Mouse (Mus musculus) neutrophil, adult 5-6 weeks (primary cell): Measurements from ENCODE around the gene Otulin. TPM values are rescaled to one million over a fixed set of nuclear protein-coding genes. Genes with fewer than 3 reads are reported as not detected.

Experiments used
- ATAC-seq: fragments of 151-379, 151-347 bp; 2 replicates; pipeline ENCODE4 v1.8.0; 2017; ENCODE audit warnings: mild to moderate bottlenecking, moderate TSS enrichment; ENCODE audit not compliant: insufficient number of reproducible peaks, poor library complexity, low FRiP score, severe bottlenecking; ENCODE audit errors: extremely low read depth
- total RNA-seq: library from RNA; stranded (forward); fragments of 200-1000 nt; gene quantifications from 2 replicates; pipeline ENCODE4 v1.2.3, GENCODE M21; 2017

Gene Otulin
- total RNA-seq, 1 experiment from 2014 or later = 78.6 TPM

DNA sequence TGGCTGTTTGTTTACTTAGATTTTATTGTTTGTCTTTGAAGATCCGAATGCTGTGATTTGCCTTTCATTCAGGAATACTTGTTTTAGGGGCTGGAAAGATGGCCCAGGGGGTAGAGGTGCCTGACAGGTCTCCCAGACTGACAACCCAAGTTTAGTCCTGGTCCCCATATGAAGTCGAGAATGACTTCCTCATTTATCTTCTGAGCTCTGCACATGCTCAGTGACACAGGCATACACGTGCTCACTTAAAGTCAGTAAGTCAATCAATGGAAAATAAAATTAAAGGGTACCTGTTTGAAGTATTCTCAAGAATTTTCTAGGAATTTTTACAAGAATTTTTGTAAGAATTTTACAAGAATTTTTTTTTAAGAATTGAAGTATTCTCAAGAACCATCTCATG is 97.5 kb downstream of the Otulin start:
- ATAC-seq = no peak

DNA sequence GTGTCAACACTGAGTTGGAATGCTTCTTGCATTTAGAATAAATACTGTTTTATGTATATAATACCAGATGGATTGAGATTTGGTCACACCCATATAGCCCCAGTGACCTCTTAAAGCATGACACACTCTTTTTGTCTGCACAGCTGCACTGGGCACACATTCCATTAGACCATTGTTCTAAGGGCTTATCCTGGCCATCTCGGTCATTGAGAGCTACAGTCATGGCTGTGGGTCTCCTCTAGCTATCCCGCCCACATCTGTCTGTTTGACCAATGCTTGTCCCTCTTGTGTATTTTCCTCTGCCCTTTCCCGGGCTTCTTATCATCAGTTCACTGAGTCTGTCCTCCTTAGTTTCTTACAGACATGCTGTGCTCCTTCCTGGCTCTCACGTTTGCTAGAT is 100.5 kb downstream of the Otulin start:
- ATAC-seq = no peak

DNA sequence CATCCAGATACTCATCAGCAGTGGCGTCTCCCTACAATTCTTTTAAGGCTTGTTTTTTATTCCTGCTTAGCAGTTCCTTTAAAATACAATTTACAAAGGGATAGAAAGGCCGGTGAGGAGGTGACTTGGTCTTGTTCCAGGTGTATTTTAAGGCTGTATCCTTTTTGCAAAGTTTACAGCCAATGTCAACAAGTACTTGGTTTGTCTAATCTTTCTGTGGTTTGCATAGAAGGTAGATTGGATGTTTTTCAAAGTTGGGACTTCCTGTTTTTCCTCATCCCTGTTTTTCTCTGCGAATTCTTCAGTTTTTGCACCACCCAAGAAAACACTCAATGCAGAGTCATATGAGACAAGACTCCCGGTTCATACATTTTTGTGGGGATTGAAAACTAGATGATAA is 101.6 kb downstream of the Otulin start:
- ATAC-seq = no peak

DNA sequence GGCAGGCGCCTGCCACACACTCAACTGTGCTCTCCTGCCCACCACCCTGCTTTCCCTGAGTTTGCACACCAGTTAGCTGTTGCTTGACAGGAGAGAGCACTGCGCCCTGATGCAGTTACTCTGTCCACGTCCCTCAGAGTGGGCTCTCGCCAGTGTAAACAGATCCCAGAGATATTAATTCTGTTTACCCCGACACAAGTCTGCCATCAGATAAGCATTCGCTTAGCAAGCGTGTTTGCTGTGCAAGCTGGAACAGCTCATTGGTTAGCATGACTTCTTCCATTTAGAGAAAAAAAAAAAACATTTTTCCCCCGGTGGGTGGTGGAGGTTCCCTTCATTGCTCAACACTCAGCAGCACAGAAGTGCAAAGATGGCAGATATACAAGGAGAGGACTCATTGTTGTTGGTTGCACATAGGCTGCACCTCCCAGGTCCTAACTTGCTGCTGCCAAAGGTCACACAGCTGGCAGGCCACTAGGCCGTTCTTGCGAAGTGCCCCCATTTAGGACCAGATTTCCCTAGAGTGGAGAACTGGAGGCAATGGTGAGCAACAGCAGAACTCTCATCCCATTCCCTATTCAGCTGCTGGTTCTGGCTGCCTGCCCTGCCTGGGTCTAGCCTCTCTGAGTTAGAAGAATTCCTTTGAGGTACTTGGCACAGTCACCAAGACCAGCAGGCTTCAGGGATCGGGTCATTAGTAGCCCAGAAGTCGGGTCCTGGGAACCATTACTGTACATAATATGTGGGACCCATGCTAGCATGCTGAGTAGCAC is 105.1 kb downstream of the Otulin start:
- no peak for ATAC-seq

DNA sequence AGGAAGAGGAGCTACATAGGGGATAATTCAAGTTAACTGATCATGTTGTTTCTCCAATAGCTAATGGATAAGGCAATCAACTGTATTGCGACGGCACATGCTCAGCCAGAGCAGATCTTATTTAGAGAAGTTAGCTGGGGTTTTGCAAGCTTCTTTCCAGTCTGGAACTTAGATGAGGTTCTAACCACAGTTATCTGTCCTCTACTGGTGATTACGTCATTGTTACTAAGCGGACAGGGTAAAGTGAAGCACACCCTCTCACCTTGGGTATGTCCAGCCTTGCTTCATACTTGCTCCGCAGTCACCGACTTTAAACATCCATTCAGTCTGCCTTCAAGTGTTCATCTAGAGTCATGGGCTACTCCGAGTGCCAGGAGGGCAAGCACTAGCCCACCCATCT is 110.6 kb downstream of the Otulin start:
- ATAC-seq = no peak

DNA sequence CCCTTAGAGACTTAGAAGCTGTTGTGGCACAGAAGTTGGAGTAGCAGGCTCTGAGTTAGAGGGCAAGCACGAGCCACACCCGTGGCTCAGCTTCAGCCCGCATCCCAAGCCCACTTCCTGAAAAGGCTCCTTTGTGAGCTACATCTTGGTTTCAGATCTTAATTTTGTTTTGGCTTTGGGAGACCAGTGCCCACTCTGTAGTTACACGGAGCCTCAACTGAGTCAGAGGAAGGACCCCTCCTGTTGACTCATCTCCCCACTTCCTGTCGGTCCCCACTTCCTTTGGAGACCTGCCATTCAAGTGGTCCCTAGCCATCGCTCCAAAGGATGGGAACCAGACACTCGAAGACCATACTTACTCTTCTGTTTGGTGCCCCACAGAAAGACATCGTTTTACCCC is 112.5 kb downstream of the Otulin start:
- no peak for ATAC-seq

GRCm38 (mm10) chr15:27516927-27517326 is 113.6 kb downstream of the Otulin start:
- ATAC-seq = no peak

GRCm38 (mm10) chr15:27508982-27509381 is 121.5 kb downstream of the Otulin start:
- no peak for ATAC-seq

DNA sequence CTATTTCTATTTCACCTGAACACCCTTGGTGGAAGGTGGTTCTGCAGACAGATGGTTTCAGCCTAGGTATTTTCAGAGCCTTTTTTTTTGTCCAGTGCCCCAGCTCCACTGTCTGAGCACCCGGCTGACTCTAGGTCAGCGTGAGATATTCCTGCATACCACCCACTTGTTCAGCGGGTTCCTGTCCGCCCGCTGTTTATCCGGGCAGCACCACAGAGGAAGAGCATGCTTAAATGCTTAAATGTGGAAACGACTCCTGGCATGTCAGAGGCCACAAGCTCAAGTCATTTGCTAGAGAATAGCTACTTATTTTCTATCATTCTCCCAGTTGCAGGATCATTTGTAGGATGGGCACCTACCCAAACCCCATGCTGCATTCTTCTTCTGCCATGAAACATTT is 122.3 kb downstream of the Otulin start:
- ATAC-seq = no peak

DNA sequence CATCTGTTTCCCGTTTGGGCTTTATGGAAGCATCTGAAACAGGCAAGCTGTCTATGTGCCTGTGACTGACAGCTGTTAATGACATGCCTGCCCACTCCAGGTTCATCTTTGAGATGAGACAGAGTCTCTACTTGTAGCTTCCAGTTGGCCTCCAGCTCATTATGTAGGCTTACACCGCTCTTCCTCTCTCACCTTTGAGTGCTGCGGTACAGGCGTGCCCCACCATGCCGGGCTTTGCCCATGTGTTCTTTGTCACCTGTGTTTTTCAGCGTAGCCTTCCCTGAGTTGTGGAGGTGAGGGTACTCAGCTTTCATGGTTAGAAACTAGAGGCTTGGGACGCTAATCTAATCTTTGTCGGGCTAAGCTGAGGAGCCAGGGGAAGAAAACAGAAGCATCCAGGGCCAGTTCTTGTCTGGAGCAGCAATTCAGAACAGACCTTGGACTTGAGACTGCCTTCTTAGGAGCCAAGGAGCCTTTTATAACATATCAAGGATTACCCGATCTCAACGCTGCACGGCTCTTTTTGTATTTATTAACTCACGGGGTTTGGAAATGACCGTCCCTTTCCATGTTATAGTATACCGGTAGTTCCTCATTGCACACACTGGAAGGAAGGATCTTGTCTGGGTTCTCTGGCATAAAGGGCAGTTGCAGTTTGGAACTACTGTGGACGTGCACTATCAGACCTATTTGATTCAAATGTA is 123.4 kb downstream of the Otulin start:
- no peak for ATAC-seq

DNA sequence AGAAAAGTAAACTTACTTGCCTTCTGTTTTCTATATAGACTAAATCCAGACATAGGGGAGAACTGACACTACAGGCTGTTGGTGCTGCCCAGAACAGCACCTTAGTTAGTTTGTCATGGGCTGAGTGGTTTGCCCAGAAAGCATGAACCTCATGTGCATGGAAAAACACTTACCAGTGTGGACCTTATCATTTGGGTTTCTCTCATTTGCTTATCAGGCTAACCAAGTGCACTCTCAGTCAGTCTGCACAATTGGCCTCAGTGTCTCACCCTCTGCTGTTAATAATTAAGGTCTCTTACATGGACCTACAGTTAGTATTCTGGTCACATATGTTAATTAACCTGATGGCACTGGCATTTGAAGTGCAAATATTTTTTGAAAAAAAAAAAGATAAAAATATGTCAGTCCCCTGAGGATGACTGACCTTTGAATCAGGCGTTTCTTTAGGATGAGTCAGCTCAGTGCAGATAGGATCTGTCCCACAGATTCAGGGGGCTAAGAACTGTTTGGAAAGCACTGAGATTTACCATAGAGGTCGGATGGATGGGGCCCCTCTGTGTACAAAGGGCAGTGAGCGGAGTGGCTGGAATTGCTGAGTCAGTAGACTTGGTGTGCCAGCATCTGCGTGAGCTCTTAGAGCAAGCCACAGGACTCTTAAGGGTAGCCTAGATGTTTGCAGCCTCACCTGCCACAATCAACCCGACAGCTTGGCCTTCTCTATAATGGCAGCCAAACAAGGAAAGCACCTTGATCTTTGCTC is 124.2 kb downstream of the Otulin start:
- no peak for ATAC-seq

DNA sequence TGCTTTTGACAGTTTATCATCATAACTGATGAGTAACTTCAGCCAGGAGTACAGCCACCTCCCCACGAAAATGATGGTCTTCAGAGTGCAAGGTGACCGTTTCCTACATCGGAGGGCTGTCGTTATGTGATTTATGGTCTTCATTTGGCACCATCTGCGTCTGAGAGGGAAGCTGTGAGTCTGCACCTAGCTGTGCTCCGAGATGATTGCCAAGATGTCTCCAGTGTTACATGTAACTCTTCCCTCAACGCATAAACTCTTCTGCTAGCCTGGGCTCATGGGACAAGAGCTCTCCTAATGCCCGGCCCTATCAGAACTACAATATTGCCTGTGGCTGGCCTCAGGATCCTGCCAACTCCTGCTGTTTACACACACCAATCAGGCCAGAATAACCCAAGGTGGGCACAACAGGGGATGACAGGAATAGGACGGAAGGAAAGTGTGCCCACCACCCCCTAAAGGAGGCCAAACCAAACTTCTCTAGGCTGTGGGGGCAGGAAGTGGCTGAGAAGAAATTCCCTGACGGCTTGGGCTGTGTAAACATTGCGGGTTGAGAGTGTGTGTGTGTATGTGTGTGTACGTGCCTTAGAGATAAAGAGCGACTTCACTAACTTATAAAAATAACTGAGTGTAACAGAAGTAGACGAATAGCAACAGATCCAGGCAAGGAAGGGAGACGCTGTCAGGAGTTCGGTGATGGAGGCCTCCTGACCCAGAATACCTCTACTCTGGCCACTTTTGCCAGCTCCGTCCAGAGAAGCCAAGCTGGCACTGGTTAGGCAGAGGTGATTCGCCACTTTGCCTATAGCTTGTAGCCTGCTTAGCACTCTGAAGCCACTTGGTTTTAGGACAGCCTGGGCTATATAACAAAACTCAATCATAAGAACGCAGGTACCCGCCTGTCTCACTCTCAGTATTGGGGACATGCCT is 126.4 kb downstream of the Otulin start:
- ATAC-seq = no peak

DNA sequence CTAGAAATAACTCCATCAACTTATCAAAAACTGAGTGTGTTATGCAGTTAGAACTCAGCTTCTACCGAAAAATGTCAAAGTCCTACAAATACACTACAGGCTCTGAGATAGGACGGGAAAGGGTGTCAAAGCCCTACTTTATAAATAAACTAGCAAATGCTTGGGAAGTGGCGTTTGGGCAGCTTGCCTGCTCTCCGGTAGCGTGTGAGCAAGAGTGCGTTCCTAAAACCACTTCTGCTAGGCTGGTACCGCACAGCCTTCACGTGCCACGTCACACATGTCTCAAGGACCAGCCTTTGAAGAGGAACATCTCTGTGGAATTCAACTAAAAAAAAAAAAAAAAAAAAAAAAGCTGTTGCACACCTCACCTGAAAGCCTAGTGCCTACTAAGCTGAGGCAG is 127.3 kb downstream of the Otulin start:
- ATAC-seq = no peak

DNA sequence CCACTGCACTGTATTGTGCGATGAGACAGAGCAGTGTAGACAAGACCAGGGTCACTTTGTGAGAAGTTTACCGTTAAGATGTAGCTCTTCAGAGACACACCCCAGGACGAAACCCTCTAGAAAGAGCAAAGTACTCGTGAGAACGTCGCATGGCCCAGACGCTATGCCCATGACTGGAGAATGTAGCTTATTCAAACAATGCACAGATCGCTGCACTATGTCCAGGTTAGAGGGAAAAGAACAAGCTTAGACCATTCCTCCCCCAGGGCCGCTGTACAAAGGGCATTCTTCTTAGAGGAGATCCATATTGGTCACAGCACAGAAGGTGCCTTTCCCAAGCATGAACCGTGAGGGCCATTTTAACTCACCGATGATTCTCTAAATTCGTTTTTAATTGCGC is 128.2 kb downstream of the Otulin start:
- no peak for ATAC-seq

DNA sequence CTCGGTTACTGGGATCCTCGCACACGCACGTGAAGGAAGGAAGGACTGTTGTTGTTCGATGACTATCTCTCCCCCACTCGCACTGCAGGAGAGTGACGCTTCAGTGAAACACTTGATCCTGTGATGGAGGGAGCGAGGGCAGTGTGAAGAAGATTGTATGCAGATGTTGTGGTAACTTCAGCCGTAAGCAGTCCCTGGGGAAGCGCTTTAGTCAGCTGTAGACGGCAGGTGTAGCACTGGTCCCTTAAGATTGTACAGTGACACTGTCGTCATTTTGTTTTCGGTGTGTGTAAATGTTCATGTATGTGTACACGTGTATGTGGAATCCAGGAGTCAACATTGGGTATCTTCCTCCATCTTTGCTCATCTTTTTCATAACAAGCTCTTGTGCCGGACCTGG is 130.1 kb downstream of the Otulin start:
- no peak for ATAC-seq

DNA sequence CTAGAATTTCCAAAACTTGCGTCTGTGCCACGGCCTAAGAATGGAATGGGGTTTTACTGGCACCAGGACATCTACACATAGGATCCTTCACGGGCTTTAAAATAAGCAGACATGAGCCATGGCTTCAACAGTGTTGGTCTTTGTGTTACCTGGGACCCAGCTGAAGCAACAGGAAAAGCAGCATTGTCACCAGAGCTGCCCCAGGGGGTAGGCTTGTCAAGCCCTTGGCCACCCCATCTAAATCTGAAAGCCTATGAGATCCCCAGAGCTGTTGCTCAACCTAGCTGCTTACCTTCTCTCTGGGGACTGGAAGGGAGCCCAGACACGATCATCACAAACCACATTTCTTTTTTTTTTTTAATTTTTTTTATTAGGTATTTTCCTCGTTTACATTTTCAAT is 132.4 kb downstream of the Otulin start:
- ATAC-seq = no peak

DNA sequence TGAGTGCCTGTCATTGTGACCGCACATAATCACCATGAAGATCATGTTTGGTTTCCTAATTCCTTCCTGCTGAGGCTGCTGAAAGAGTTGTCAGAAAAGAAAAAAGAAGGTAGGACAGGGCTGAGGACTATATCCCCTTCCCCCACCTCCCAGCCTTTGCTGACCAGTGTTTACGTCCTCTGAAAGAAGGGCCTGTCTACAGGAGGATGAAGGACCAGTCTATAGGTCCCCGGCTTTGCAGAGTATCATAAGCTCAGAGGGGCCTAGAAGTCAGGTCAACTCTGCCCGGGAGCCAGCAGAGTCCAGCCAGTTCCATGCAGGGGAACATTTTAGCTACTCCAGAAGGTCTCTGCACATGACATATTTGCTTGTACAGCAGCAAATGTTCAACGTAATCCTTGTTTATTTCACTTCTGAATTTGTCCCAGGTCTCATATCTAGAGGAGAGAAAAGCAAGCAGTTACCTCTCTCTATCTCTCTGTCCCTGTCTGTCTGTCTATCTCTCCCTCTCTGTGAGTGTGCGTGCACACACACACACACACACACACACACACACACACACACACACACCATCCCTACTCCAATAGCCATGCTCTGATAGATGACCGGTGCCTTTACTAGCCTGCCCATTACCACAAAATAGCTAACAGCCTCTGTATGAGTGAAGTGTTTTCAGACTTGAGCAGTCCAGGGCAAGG is 133.0 kb downstream of the Otulin start:
- ATAC-seq = no peak

DNA sequence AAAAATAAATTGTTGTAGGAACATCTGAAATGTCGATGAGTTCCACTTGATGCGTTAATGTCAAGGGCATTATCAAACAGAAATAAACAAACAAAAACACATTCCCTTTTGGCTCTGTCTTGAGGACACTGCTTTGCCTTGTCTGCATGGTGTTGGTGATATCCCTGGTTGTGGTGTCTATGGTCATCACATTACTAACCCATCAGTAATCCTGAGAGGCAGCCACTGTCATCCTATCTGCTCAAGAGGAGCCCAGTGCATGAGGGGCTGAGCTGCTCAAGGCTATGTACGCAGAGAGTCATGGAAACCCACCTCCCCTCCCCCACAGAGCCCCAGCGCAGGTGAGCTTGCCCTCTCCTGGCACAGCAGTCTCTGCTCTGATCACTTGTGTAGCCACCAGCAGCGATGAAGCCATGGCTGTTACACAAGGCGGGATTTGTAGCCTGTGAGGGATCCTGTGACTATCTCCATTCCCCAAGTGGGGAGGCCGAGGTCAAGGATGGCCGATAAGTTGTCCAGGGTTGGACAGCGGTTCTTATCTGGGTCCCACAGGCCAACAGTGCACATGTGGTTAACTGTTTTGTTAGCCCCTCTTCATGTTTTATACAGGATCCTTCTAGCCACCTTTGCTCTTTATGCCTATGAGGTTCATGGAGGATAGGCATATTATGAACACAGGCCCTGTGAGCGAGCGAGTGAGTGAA is 133.7 kb downstream of the Otulin start:
- ATAC-seq = no peak
